Mouse (Mus musculus): ENCODE results near the gene Mettl23. TPM values are rescaled to one million over a fixed set of nuclear protein-coding genes. Genes with fewer than 3 reads are reported as not detected.

Mettl23 gene
- polyA plus RNA-seq, 1 experiment from 2014 or later = 75.8 TPM

DNA sequence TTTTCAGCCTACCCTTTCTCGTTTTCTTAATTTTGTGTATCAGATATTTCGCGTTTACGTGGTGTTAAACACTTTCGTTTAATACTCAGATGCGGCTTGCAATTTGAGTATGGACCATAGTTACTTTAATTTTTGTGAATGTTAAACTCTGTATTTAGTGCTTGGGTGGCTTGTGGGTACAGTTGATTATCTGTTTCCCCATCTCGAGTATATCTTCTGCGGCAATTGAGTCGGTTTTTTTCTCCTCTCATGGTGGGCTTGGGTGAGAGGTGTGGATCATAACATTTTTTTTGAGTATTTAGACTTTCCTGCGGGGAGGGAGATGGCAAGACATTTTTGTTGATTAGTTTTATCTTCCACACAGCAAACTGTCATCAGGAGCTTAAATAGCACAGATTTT lies 11.2 kb downstream of the Mettl23 start:
- no peak for DNase-seq (ENCODE audit: low spot score)
- H3K27me3 ChIP-seq (replicated peaks; ENCODE audit: control insufficient read depth, insufficient read depth, low read length) = no peaks in the 10 kb centered on the region
- ATAC-seq (ENCODE audit: low read depth) = no peak
- H3K4me3 ChIP-seq (ENCODE audit: low read depth, low read length) = peak overlapping the region; percentile 99
- peak overlapping the region; percentile 99; the same call in 1 of the 2 replicates for H3K27ac ChIP-seq (replicated peaks; ENCODE audit: low read depth, low read length)
- no peaks in the 10 kb centered on the region for H3K9me3 ChIP-seq (ENCODE audit: control insufficient read depth, low read length)
- peak overlapping the region; percentile 67 for H3K4me2 ChIP-seq (ENCODE audit: low read depth, low read length)
- peaks cover 36% of the 10 kb centered on the region for H3K36me3 ChIP-seq (ENCODE audit: control insufficient read depth, insufficient read depth, low read length)
- peaks cover 12% of the 10 kb centered on the region for H3K4me1 ChIP-seq (ENCODE audit: control insufficient read depth, insufficient read depth, low read length)
- H3K9ac ChIP-seq (ENCODE audit: low read depth, low read length) = peak overlapping the region; percentile 99
- WGBS = 28% methylated on average over 10 of the region's 10 CpGs

DNA sequence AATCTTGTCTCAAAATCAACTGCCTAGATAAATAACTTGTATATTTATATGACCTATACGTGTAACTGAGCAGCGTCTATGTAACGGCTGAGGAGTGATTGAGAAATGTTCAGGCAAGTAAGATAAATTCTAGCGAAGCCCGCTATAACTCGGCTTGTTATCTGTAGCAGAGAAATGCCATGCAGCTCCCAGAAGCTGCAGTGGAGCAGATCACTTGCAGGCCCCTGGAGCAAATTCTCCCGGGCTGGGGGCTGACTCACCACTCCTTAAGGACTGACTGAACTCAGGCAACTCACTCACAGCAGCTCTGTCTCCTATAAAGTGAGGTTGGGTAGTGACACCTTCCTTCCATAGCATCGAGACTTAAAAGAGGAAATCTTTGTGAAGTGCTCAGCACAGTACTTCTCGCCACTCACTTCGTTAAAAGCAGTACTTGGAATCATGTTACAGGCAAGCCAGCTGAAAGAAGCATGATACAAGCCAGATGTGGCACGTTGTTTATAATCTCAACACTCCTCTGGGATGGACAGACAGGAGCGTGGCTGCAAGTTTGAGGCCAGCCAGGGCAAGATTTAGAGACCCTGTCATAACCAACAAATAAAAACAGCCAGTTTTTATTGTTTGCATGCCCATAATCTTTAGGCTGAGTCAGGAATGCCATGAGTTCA lies 14.2 kb downstream of the Mettl23 start:
- H3K9me3 ChIP-seq (ENCODE audit: control insufficient read depth, low read length) = no peaks in the 10 kb centered on the region
- H3K36me3 ChIP-seq (ENCODE audit: control insufficient read depth, insufficient read depth, low read length) = peaks cover 43% of the 10 kb centered on the region
- H3K27me3 ChIP-seq (replicated peaks; ENCODE audit: control insufficient read depth, insufficient read depth, low read length) = no peaks in the 10 kb centered on the region
- ATAC-seq (ENCODE audit: low read depth) (no peak), DNase-seq (ENCODE audit: low spot score) (no peak)
- no peak overlapping the region for H3K27ac ChIP-seq (replicated peaks; ENCODE audit: low read depth, low read length)
- peaks cover 10% of the 10 kb centered on the region for H3K4me1 ChIP-seq (ENCODE audit: control insufficient read depth, insufficient read depth, low read length)
- H3K4me2 ChIP-seq (ENCODE audit: low read depth, low read length) = no peak overlapping the region
- no peak overlapping the region for H3K9ac ChIP-seq (ENCODE audit: low read depth, low read length)
- 46% methylated on average over 12 of the region's 12 CpGs for WGBS
- no peak overlapping the region for H3K4me3 ChIP-seq (ENCODE audit: low read depth, low read length)

GRCm38 (mm10) chr11:116864444-116864843 lies 21.4 kb downstream of the Mettl23 start:
- H3K36me3 ChIP-seq (ENCODE audit: control insufficient read depth, insufficient read depth, low read length) = peaks cover 87% of the 10 kb centered on the region
- H3K9ac ChIP-seq (ENCODE audit: low read depth, low read length) = no peak overlapping the region

GRCm38 (mm10) chr11:116865945-116866585 lies 23.0 kb downstream of the Mettl23 start:
- ATAC-seq (ENCODE audit: low read depth) (no peak), DNase-seq (ENCODE audit: low spot score) (no peak)
- H3K36me3 ChIP-seq (ENCODE audit: control insufficient read depth, insufficient read depth, low read length) = peaks cover 81% of the 10 kb centered on the region
- H3K9me3 ChIP-seq (ENCODE audit: control insufficient read depth, low read length) = no peaks in the 10 kb centered on the region
- no peak overlapping the region for H3K9ac ChIP-seq (ENCODE audit: low read depth, low read length)
- H3K27ac ChIP-seq (replicated peaks; ENCODE audit: low read depth, low read length) = no peak overlapping the region
- 78% methylated on average over 12 of the region's 12 CpGs for WGBS
- no peak overlapping the region for H3K4me3 ChIP-seq (ENCODE audit: low read depth, low read length)
- no peaks in the 10 kb centered on the region for H3K4me1 ChIP-seq (ENCODE audit: control insufficient read depth, insufficient read depth, low read length)
- H3K4me2 ChIP-seq (ENCODE audit: low read depth, low read length) = no peak overlapping the region
- no peaks in the 10 kb centered on the region for H3K27me3 ChIP-seq (replicated peaks; ENCODE audit: control insufficient read depth, insufficient read depth, low read length)

More at GRCm38 (mm10) chr11:116864444-116864843, 21.4 kb downstream of the Mettl23 start:
- Histone ChIP-seq H3K9me3 (ENCODE audit: control insufficient read depth, low read length) (no peaks in the 10 kb centered on the region), H3K4me1 (ENCODE audit: control insufficient read depth, insufficient read depth, low read length) (no peaks in the 10 kb centered on the region), H3K4me3 (ENCODE audit: low read depth, low read length) (no peak overlapping the region), H3K27me3 (replicated peaks; ENCODE audit: control insufficient read depth, insufficient read depth, low read length) (no peaks in the 10 kb centered on the region), H3K4me2 (ENCODE audit: low read depth, low read length) (no peak overlapping the region), H3K27ac (replicated peaks; ENCODE audit: low read depth, low read length) (no peak overlapping the region)
- no peak for DNase-seq (ENCODE audit: low spot score)
- no peak for ATAC-seq (ENCODE audit: low read depth)
- WGBS = 79% methylated on average over 10 of the region's 10 CpGs

GRCm38 (mm10) chr11:116868129-116868528 lies 25.1 kb downstream of the Mettl23 start:
- Histone ChIP-seq H3K9me3 (ENCODE audit: control insufficient read depth, low read length) (no peaks in the 10 kb centered on the region), H3K27ac (replicated peaks; ENCODE audit: low read depth, low read length) (no peak overlapping the region), H3K9ac (ENCODE audit: low read depth, low read length) (no peak overlapping the region), H3K4me1 (ENCODE audit: control insufficient read depth, insufficient read depth, low read length) (no peaks in the 10 kb centered on the region), H3K36me3 (ENCODE audit: control insufficient read depth, insufficient read depth, low read length) (peaks cover 77% of the 10 kb centered on the region), H3K4me3 (ENCODE audit: low read depth, low read length) (no peak overlapping the region), H3K27me3 (replicated peaks; ENCODE audit: control insufficient read depth, insufficient read depth, low read length) (no peaks in the 10 kb centered on the region), H3K4me2 (ENCODE audit: low read depth, low read length) (no peak overlapping the region)
- DNase-seq (ENCODE audit: low spot score) = no peak
- 49% methylated on average over 3 of the region's 3 CpGs for WGBS
- ATAC-seq (ENCODE audit: low read depth) = no peak

- 78% methylated on average over 8 of the region's 8 CpGs for WGBS
- ATAC-seq (ENCODE audit: low read depth) (peak; percentile 64), DNase-seq (ENCODE audit: low spot score) (peak; percentile 80)
- Histone ChIP-seq H3K27me3 (replicated peaks; ENCODE audit: control insufficient read depth, insufficient read depth, low read length) (no peaks in the 10 kb centered on the region), H3K4me3 (ENCODE audit: low read depth, low read length) (no peak overlapping the region), H3K4me2 (ENCODE audit: low read depth, low read length) (no peak overlapping the region), H3K9ac (ENCODE audit: low read depth, low read length) (no peak overlapping the region), H3K27ac (replicated peaks; ENCODE audit: low read depth, low read length) (no peak overlapping the region), H3K9me3 (ENCODE audit: control insufficient read depth, low read length) (no peaks in the 10 kb centered on the region), H3K36me3 (ENCODE audit: control insufficient read depth, insufficient read depth, low read length) (peaks cover 77% of the 10 kb centered on the region), H3K4me1 (ENCODE audit: control insufficient read depth, insufficient read depth, low read length) (no peaks in the 10 kb centered on the region)
Observed at GRCm38 (mm10) chr11:116869223-116869622, 26.1 kb downstream of the Mettl23 start.

DNA sequence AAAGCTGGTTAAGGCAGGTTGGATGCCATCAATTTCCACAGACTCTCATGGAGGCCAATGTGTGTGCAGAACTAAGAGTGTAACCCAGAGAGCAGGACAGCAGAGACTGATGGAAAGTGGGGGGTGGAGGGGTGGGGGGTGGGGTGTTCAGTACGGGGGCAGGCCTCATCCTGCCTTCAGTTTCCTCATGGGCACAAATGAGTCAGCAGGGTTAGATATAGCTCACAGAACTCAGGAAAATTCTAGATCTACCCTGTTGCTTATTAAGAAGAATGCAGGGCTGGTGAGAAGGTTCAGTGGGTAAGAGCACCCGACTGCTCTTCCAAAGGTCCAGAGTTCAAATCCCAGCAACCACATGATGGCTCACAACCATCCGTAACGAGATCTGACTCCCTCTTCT lies 26.6 kb downstream of the Mettl23 start:
- Histone ChIP-seq H3K4me1 (ENCODE audit: control insufficient read depth, insufficient read depth, low read length) (no peaks in the 10 kb centered on the region), H3K4me2 (ENCODE audit: low read depth, low read length) (no peak overlapping the region), H3K27ac (replicated peaks; ENCODE audit: low read depth, low read length) (no peak overlapping the region), H3K9me3 (ENCODE audit: control insufficient read depth, low read length) (no peaks in the 10 kb centered on the region), H3K27me3 (replicated peaks; ENCODE audit: control insufficient read depth, insufficient read depth, low read length) (no peaks in the 10 kb centered on the region), H3K9ac (ENCODE audit: low read depth, low read length) (no peak overlapping the region), H3K4me3 (ENCODE audit: low read depth, low read length) (no peak overlapping the region), H3K36me3 (ENCODE audit: control insufficient read depth, insufficient read depth, low read length) (peaks cover 76% of the 10 kb centered on the region)
- ATAC-seq (ENCODE audit: low read depth) (0 out of 2 replicates have a peak, but pooled peaks have one; percentile 12), DNase-seq (ENCODE audit: low spot score) (no peak)
- 81% methylated on average over 4 of the region's 4 CpGs for whole genome bisulfite sequencing

- WGBS = 70% methylated on average over 9 of the region's 9 CpGs
- no peak for ATAC-seq (ENCODE audit: low read depth)
Observed at GRCm38 (mm10) chr11:116871538-116871937, 28.5 kb downstream of the Mettl23 start.

More at GRCm38 (mm10) chr11:116871538-116871937, 28.5 kb downstream of the Mettl23 start:
- no peak overlapping the region for H3K4me2 ChIP-seq (ENCODE audit: low read depth, low read length)
- peak; percentile 41 for DNase-seq (ENCODE audit: low spot score)
- H3K9ac ChIP-seq (ENCODE audit: low read depth, low read length) = no peak overlapping the region
- no peaks in the 10 kb centered on the region for H3K9me3 ChIP-seq (ENCODE audit: control insufficient read depth, low read length)
- H3K27ac ChIP-seq (replicated peaks; ENCODE audit: low read depth, low read length) = no peak overlapping the region
- H3K4me1 ChIP-seq (ENCODE audit: control insufficient read depth, insufficient read depth, low read length) = no peaks in the 10 kb centered on the region
- H3K4me3 ChIP-seq (ENCODE audit: low read depth, low read length) = no peak overlapping the region
- H3K27me3 ChIP-seq (replicated peaks; ENCODE audit: control insufficient read depth, insufficient read depth, low read length) = no peaks in the 10 kb centered on the region
- peaks cover 64% of the 10 kb centered on the region for H3K36me3 ChIP-seq (ENCODE audit: control insufficient read depth, insufficient read depth, low read length)

Measured in embryonic facial prominence, embryonic 14.5 days (tissue).